Mouse (Mus musculus) kidney, adult 2 months (tissue): Measurements from ENCODE around the gene Flnc.

Experiments
- CTCF ChIP-seq: fragments of 200-500 bp; conservative IDR thresholded peaks from 2 replicates; pipeline ENCODE4 v1.5.1; 2011; ENCODE audit warnings: low read depth, mild to moderate bottlenecking, control low read depth, low read length, moderate library complexity, mixed read lengths; ENCODE audit not compliant: insufficient read depth, insufficient read length
- POLR2A ChIP-seq: fragments of 200-500 bp; IDR thresholded peaks from one replicate; pipeline ENCODE4 v1.6.1; 2011; ENCODE audit warnings: low read depth, low read length, control low read depth

GRCm38 (mm10) chr6:29432156-29432555, 900 bp upstream of the Flnc start:
- TF ChIP-seq POLR2A (no peak), CTCF (no peak)
